Mouse (Mus musculus): ENCODE results near the gene Ube2u. TPM values are rescaled to one million over a fixed set of nuclear protein-coding genes. Genes with fewer than 3 reads are reported as not detected.

Gene Ube2u
- polyA plus RNA-seq, 2 experiments, result 0.09 TPM; not detected in 1

DNA sequence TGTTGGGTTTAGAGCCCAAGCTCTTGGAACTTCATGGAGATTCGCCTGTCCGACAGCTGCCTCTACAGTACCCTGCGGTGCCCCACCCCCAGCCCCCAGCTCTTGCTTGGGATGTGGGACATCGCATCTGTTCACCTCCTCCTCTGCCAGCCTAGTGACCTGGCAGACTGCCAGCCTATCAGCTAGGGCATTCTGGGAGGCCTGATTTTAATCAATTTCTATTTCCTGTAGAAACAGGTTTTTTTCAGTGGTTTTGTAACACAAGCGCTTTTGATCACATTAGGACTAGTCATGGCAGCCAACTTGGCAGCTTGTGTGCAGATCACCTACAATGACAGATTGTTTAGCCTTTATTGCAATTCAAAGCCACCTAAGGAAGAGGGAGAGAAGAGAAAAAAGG, 118.0 kb downstream of the Ube2u start:
- Histone ChIP-seq H3K4me3 (ENCODE audit: insufficient read depth in 1 of 2, low read depth in 2 of 2, low read length in 2 of 2) (no peak overlapping the region), H3K9ac (replicated peaks) (no peak overlapping the region), H3K4me2 (ENCODE audit: low read depth) (no peak overlapping the region), H3K4me1 (replicated peaks; ENCODE audit: control insufficient read depth in 2 of 2, insufficient read depth in 2 of 2, low read length in 1 of 2) (no peaks in the 10 kb centered on the region), H3K27ac (no peak overlapping the region), H3K36me3 (replicated peaks; ENCODE audit: control insufficient read depth, insufficient read depth, low read depth) (no peaks in the 10 kb centered on the region), H3K9me3 (ENCODE audit: control insufficient read depth, low read length) (no peaks in the 10 kb centered on the region), H3K27me3 (ENCODE audit: control insufficient read depth, insufficient read depth, low read length) (no peaks in the 10 kb centered on the region)
- no peak for DNase-seq (ENCODE audit: low read depth in 3 of 3, low spot score in 3 of 3)
- WGBS (ENCODE audit: insufficient replicate concordance), result 76% methylated on average over 5 of the region's 5 CpGs
- TF ChIP-seq CTCF (IDR thresholded peaks at IDR 0.05; ENCODE audit: low read depth) (no peak), EP300 (IDR thresholded peaks at IDR 0.05; ENCODE audit: low read depth) (no peak)
- no peak for ATAC-seq (ENCODE audit: insufficient read depth)

DNA sequence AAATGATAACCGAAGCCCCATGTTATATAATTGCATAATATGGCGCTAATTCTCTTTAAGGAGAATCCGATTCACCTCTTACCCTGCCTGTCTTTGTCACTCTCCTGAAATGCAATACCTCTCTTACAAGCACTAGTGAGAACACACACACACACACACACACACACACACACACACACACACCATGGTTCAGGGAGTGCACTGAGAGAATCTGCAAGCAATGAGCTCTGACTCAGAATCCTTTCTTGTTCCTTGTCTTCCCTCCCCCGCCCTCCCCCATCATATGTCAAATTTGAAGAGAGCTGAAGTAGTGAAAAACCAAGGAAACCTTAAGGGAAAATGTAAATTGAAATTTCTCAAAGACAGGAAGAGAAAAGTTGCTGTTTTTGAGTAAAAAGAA, 118.4 kb downstream of the Ube2u start:
- Histone ChIP-seq H3K4me2 (ENCODE audit: low read depth) (no peak overlapping the region), H3K9ac (replicated peaks) (no peak overlapping the region), H3K27me3 (ENCODE audit: control insufficient read depth, insufficient read depth, low read length) (no peaks in the 10 kb centered on the region), H3K27ac (no peak overlapping the region), H3K9me3 (ENCODE audit: control insufficient read depth, low read length) (no peaks in the 10 kb centered on the region), H3K36me3 (replicated peaks; ENCODE audit: control insufficient read depth, insufficient read depth, low read depth) (no peaks in the 10 kb centered on the region), H3K4me3 (ENCODE audit: insufficient read depth in 1 of 2, low read depth in 2 of 2, low read length in 2 of 2) (no peak overlapping the region), H3K4me1 (replicated peaks; ENCODE audit: control insufficient read depth in 2 of 2, insufficient read depth in 2 of 2, low read length in 1 of 2) (no peaks in the 10 kb centered on the region)
- no peak for ATAC-seq (ENCODE audit: insufficient read depth)
- no peak for DNase-seq (ENCODE audit: low read depth in 3 of 3, low spot score in 3 of 3)
- TF ChIP-seq EP300 (IDR thresholded peaks at IDR 0.05; ENCODE audit: low read depth), result no peak
- TF ChIP-seq CTCF (IDR thresholded peaks at IDR 0.05; ENCODE audit: low read depth), result no peak
- WGBS (ENCODE audit: insufficient replicate concordance), result 68% methylated on average over 4 of the region's 4 CpGs

Measured in liver, embryonic 14.5 days (tissue).